Mouse (Mus musculus): ENCODE results near the gene Fgfr2.

DNA sequence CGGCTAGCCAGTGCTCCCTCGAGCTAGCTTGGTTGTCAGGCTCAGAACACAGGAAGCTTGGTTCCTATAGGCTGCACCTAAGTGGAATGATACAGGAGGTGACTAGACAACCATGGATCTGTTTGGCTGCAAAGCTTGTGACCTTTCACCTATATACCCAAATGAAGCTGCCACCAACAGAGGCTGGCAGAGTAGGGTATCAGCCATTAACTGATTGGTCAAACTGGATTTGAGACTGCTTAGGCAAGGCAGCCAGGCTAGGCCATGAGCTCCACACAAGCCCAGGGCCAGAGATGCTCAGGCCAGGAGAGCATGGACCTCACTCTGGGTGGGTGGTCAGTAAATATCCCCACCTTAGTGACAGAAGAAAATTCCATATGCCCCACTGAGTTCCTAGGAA lies 840.6 kb downstream of the Fgfr2 start:
- no peak for TF ChIP-seq CTCF (IDR thresholded peaks at IDR 0.05; ENCODE audit: borderline replicate concordance, extremely low read depth, insufficient read depth, insufficient read length)
- TF ChIP-seq POLR2A (IDR thresholded peaks at IDR 0.05; ENCODE audit: borderline replicate concordance, extremely low read depth, insufficient read depth, insufficient read length, poor library complexity, severe bottlenecking), result no peak

Measured in brain, embryonic 14.5 days (tissue).